Mouse (Mus musculus) bone marrow, adult 2 months (tissue): Measurements from ENCODE around the gene Med11. TPM values are rescaled to one million over a fixed set of nuclear protein-coding genes. Genes with fewer than 3 reads are reported as not detected.

ENCODE experiments used
- H3K27ac ChIP-seq: fragments of 200-500 bp; 2 replicates; pipeline ENCODE4 v1.5.1; 2012; ENCODE audit warnings: low read depth, mild to moderate bottlenecking, control low read depth, inconsistent platforms, low read length; ENCODE audit not compliant: control insufficient read depth, poor library complexity, insufficient read depth
- H3K4me1 ChIP-seq: fragments of 200-500 bp; 2 replicates; pipeline ENCODE4 v1.6.1; 2011; ENCODE audit warnings: low read length; ENCODE audit not compliant: control insufficient read depth, insufficient read depth
- H3K4me3 ChIP-seq: fragments of 200-500 bp; replicated peaks from 2 replicates; pipeline ENCODE3; 2011; ENCODE audit warnings: mild to moderate bottlenecking, low read depth, low read length, control low read depth; ENCODE audit not compliant: control insufficient read depth
- CTCF ChIP-seq: fragments of 200-500 bp; IDR thresholded peaks from 2 replicates; pipeline ENCODE4 v1.5.1; 2011; ENCODE audit warnings: low read length, control low read depth; ENCODE audit not compliant: control insufficient read depth, insufficient read depth
- POLR2A ChIP-seq: fragments of 200-500 bp; IDR thresholded peaks from 2 replicates; pipeline ENCODE4 v1.6.1; 2011; ENCODE audit warnings: low read depth, mild to moderate bottlenecking, control low read depth, low read length, borderline replicate concordance; ENCODE audit not compliant: control insufficient read depth
- WGBS: fragments of 180-500 bp; shearing (Covaris S2); methylation state at CpG from one replicate; pipeline ENCODE4 v1.1.7; 2018; 5-methylcytosine and 5-hydroxymethylcytosine counted together
- polyA plus RNA-seq: library from polyadenylated mRNA; stranded (reverse); fragments of >200 nt; gene quantifications from 2 replicates; pipeline ENCODE4 v1.2.4, GENCODE M21; 2011; ENCODE audit warnings: low replicate concordance; ENCODE audit not compliant: missing spikeins, insufficient read depth, insufficient read length

The Med11 gene
- polyA plus RNA-seq, 1 experiment = 16.1 TPM

DNA sequence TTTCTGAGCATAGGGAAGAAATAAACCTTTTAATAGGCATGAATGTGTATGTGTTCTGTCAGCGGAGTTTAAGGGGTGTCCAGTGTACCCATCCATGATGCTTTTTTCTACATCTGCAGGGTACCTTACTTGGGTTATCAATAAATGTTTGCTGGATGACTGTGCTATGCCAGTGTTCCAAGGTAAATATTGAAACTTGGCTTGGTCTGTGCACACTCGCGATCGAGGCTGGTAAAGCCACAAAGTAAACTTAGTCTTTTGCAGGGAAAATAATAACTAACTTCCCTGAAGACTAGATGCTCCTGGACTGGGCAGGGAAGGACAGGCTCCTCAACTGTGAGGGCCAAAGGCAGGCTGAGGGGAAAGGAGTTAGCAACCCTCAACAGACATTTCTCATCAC is 11.1 kb upstream of the Med11 start:
- peaks cover 4% of the 10 kb centered on the region for H3K4me1 ChIP-seq
- H3K27ac ChIP-seq = no peak overlapping the region
- H3K4me3 ChIP-seq = no peak overlapping the region
- 88% methylated on average over 4 of the region's 4 CpGs for WGBS
- no peak for TF ChIP-seq POLR2A
- no peak for TF ChIP-seq CTCF

GRCm38 (mm10) chr11:70441882-70442281 is 9.8 kb upstream of the Med11 start:
- Histone ChIP-seq H3K27ac (no peak overlapping the region), H3K4me1 (peaks cover 5% of the 10 kb centered on the region), H3K4me3 (no peak overlapping the region)
- 62% methylated on average over 7 of the region's 7 CpGs for WGBS
- TF ChIP-seq CTCF = no peak
- TF ChIP-seq POLR2A = no peak

- Histone ChIP-seq H3K4me1 (peaks cover 7% of the 10 kb centered on the region), H3K27ac (no peak overlapping the region), H3K4me3 (no peak overlapping the region)
- WGBS = 64% methylated on average over 3 of the region's 3 CpGs
- TF ChIP-seq CTCF (no peak), POLR2A (no peak)
These were observed 7.8 kb upstream of the Med11 start for GRCm38 (mm10) chr11:70443964-70444363.

DNA sequence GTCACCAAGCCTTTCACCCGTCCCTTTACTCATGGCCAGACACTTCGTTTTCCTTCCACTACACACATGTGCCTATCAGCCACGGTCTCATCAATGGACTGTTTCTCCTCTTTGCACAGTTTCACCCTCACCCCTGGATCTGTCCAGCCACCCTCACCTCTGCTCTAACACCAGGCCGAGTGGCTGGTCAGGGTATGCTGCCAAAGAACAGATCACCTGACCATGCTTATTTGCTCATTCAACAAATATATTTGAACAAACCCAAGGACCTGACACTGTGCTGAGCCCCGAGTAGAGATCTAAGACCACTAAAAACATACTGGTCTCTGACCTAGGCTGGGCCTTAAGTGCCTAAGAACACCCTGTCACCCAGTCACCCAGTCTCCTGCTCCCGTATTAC is 7.1 kb upstream of the Med11 start:
- Histone ChIP-seq H3K27ac (peak overlapping the region; percentile 27; the same call in 1 of the 2 replicates), H3K4me1 (peaks cover 6% of the 10 kb centered on the region; the same call in 1 of the 2 replicates), H3K4me3 (peak overlapping the region; percentile 7)
- TF ChIP-seq POLR2A (no peak), CTCF (no peak)
- WGBS = 73% methylated on average over 6 of the region's 6 CpGs

GRCm38 (mm10) chr11:70446756-70447155 is 5.0 kb upstream of the Med11 start:
- peak overlapping the region; percentile 66 for H3K27ac ChIP-seq
- H3K4me3 ChIP-seq = no peak overlapping the region
- peaks cover 6% of the 10 kb centered on the region; the same call in 1 of the 2 replicates for H3K4me1 ChIP-seq

GRCm38 (mm10) chr11:70447373-70447772 is 4.3 kb upstream of the Med11 start:
- 15% methylated on average over 1 of the region's 1 CpGs for WGBS

More at GRCm38 (mm10) chr11:70446756-70447155, 5.0 kb upstream of the Med11 start:
- WGBS = 16% methylated on average over 3 of the region's 3 CpGs
- TF ChIP-seq CTCF (peak; percentile 52; the same call in 1 of the 2 replicates), POLR2A (no peak)

DNA sequence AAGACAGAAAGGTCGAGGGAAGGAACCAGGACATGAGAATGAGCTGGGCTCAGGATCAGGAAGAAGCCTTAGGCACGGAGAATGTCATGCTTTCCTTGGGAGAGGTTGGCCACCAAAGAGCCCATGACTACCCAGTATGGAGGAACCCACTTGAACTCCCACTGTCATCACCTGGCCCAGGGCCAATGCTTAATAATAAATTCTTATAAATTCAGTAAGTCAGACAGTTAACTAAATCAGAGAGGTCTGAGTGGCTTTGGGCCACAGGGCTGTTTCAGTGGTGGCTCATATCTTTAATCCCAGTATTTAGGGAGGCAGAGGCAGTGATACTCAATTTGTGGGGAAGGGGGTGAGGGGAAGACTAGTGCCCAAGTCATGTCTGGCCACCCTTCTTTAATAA is 793 bp upstream of the Med11 start:
- TF ChIP-seq CTCF (no peak), POLR2A (no peak)
- Histone ChIP-seq H3K27ac (no peak overlapping the region), H3K4me3 (no peak overlapping the region), H3K4me1 (peaks cover 7% of the 10 kb centered on the region)
- WGBS = 69% methylated on average over 2 of the region's 2 CpGs

More at GRCm38 (mm10) chr11:70447373-70447772, 4.3 kb upstream of the Med11 start:
- Histone ChIP-seq H3K27ac (peak overlapping the region; percentile 66), H3K4me1 (peaks cover 6% of the 10 kb centered on the region; the same call in 1 of the 2 replicates), H3K4me3 (no peak overlapping the region)
- TF ChIP-seq POLR2A = no peak
- no peak for TF ChIP-seq CTCF

DNA sequence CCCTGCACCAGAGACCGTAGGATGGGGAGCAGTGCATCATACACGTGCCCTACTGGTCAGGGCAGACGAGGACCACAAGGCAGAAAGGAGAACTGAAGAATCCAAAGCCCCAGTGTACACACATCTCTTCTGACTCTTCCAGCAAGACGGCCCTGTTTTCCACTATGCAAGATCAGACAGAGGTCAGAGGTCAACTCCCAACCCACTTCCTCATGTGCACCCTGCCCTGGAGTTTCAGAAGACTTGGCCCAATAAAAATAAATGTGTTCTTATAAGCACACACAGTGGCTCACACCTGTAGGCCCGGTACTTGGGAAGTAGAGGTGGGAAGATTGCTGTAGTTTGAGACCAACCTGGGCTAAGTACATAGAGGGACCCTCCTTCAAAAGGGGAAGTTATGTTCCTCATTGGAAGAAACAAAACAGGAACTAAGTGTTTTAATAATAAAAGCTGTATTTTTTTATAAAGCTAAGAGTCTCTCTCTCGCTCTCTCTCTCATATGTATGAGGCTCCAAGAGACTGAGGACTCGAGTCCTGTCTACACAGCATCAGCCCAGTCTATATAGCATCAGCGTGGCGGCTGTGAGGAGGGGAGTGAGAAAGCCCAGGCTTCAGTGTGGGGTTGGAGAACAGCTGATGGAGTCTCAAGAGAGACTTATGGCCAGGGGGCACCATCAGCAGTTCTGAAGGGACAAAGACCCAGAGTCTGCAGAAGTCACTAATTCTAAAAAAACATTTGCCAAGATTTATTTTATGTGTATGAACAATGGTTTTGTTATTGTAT is 1.7 kb downstream of the Med11 start:
- 34% methylated on average over 9 of the region's 9 CpGs for WGBS
- peak overlapping the region; percentile 27 for H3K4me3 ChIP-seq
- peaks cover 4% of the 10 kb centered on the region for H3K4me1 ChIP-seq
- H3K27ac ChIP-seq = peak overlapping the region; percentile 67
- TF ChIP-seq POLR2A (no peak), CTCF (no peak)
